Mouse (Mus musculus): ENCODE results near the gene Rps21. TPM values are rescaled to one million over a fixed set of nuclear protein-coding genes. Genes with fewer than 3 reads are reported as not detected.

The Rps21 gene
- polyA plus RNA-seq, 1 experiment: 41.7 TPM

GRCm38 (mm10) chr2:180306423-180307168 lies 49.4 kb downstream of the Rps21 start:
- H3K27me3 ChIP-seq (ENCODE audit: control insufficient read depth): no peaks in the 10 kb centered on the region
- H3K4me3 ChIP-seq (replicated peaks): no peak overlapping the region
- TF ChIP-seq TAL1 (IDR thresholded peaks at IDR 0.05; ENCODE audit: low read length) (no peak), GATA1 (IDR thresholded peaks at IDR 0.05; ENCODE audit: low read length) (no peak)
- H3K9me3 ChIP-seq (ENCODE audit: control insufficient read depth, low read length): no peaks in the 10 kb centered on the region
- H3K36me3 ChIP-seq (ENCODE audit: control insufficient read depth): no peaks in the 10 kb centered on the region
- no peaks in the 10 kb centered on the region for H3K4me1 ChIP-seq (ENCODE audit: control insufficient read depth)

GRCm38 (mm10) chr2:180307680-180308079 lies 50.5 kb downstream of the Rps21 start:
- Histone ChIP-seq H3K4me3 (replicated peaks) (no peak overlapping the region), H3K9me3 (ENCODE audit: control insufficient read depth, low read length) (no peaks in the 10 kb centered on the region), H3K4me1 (ENCODE audit: control insufficient read depth) (no peaks in the 10 kb centered on the region), H3K36me3 (ENCODE audit: control insufficient read depth) (no peaks in the 10 kb centered on the region), H3K27me3 (ENCODE audit: control insufficient read depth) (no peaks in the 10 kb centered on the region)
- TF ChIP-seq GATA1 (IDR thresholded peaks at IDR 0.05; ENCODE audit: low read length) (no peak), TAL1 (IDR thresholded peaks at IDR 0.05; ENCODE audit: low read length) (no peak)

Other genes with a start within 250 kb of the Rps21 start
- gene Lsm14b, start 232.4 kb upstream of the Rps21 start, polyA plus RNA-seq (2012): 2.3 and 2.5 TPM in 2 replicates
- 6.1 and 6.3 TPM in 2 replicates for gene Psma7, start 214.9 kb upstream of the Rps21 start, polyA plus RNA-seq (2012)
- 0.01 and 0.07 TPM in 2 replicates for gene Ss18l1, start 214.9 kb upstream of the Rps21 start, polyA plus RNA-seq (2012)
- 0.58 and 1.0 TPM in 2 replicates for gene Mtg2, start 186.8 kb upstream of the Rps21 start, polyA plus RNA-seq (2012)
- not detected in 2 replicates for gene Hrh3, start 152.9 kb upstream of the Rps21 start, polyA plus RNA-seq (2012)
- gene Osbpl2, start 138.1 kb upstream of the Rps21 start, polyA plus RNA-seq (2012): 0.76 and 1.2 TPM in 2 replicates
- 69.4 and 72.6 TPM in 2 replicates for gene Adrm1, start 85.9 kb upstream of the Rps21 start, polyA plus RNA-seq (2012)
- 0.08 and 0.14 TPM in 2 replicates for gene Lama5, start 31.5 kb upstream of the Rps21 start, polyA plus RNA-seq (2012)
- 0.77 and 1.2 TPM in 2 replicates for gene Cables2, start 16.1 kb downstream of the Rps21 start, polyA plus RNA-seq (2012)
- not detected in 2 replicates for gene Rbbp8nl, start 32.5 kb downstream of the Rps21 start, polyA plus RNA-seq (2012)
- 0.01 TPM in 1 of 2 replicates, not detected in the other for gene Gata5, start 77.3 kb downstream of the Rps21 start, polyA plus RNA-seq (2012)
- gene Slco4a1, start 198.9 kb downstream of the Rps21 start, polyA plus RNA-seq (2012): 0.01 and 0.05 TPM in 2 replicates
- gene Ntsr1, start 242.6 kb downstream of the Rps21 start, polyA plus RNA-seq (2012): not detected in 2 replicates